In the genomic region with DNA sequence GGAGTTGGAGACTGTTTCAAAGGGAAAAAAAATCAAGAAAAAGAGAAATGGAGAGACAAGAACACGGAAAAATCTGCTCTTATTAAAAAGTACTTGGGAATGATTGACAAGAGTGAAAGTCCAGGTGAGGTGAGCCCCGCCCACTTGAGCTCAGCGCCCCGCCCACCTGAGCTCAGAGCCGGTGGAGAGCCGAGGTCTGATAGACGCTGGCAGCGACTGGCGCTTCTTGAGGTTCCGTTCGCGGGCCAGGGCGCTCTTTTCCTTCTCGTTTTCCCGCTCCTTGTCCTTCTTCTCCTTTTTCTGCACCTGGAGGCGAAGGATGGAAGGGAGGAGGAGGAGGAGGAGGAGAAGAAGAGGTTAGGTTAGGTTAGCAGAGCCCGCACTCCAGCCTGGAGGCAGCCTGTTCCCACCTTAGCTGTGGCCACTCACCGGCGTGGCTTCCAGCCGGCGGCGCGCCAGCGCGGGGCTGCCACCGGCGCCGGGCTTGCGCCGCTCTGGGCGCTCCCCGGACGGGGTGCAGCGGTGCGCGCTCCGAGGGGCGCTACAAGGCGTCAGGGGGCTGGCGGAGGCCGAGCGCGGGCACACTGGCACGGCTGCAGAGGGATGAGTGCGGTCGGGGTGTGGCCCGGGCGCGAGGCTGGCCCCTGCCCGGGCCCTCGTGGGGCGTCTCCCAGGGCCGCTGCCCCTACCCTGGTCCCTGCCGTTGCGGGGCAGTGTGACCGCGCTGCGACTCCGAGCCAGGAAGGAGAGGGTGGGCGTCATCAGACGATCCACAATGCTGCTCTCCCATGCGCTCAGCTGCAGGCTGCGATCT, we compare ENCODE assay signal across 9 mouse cellular contexts. TPM values are rescaled to one million over a fixed set of nuclear protein-coding genes. Genes with fewer than 3 reads are reported as not detected.
A peak's percentile ranks its signal among the peaks of the same experiment; 100 is the strongest.
DNase-seq lines count a peak whose midpoint lies in the region; ATAC-seq and TF ChIP-seq lines count a peak whose summit lies in the region.
"Had no signal": no experiment of that assay in that cellular context is flagged by ENCODE, and none has a peak within 500 bp of the region (broad histone marks: within the 10 kb centered on the region; RNA-seq: fewer than 3 reads in every experiment).

No protein-coding gene starts in this region.

- H3K9me3 ChIP-seq in limb, embryonic 15.5 days = no peaks in the 10 kb centered on the region

- H3K27ac ChIP-seq in testis, adult 2 months (ENCODE audit: control insufficient read depth, insufficient read depth, low read depth, low read length) = no peak overlapping the region
- no peak overlapping the region for H3K27ac ChIP-seq in limb, embryonic 15.5 days
- H3K27ac ChIP-seq: macrophage had no signal

- peak overlapping the region; percentile 52 for H3K4me3 ChIP-seq in testis, adult 2 months (ENCODE audit: control insufficient read depth, low read depth, low read length)
- H3K4me3 ChIP-seq in limb, embryonic 15.5 days = 0 out of 2 replicates have a peak overlapping the region, but pooled peaks have one; percentile 2

- peak; percentile 15 for DNase-seq in cerebellum, adult 11 months
- DNase-seq in testis, postnatal 10 days (ENCODE audit: low spot score) = no peak
- DNase-seq in Muller cell, postnatal 12 days (ENCODE audit: inconsistent ontology term) = no peak
- no peak for DNase-seq in right cerebral cortex, postnatal 14 days
- DNase-seq in ovary, postnatal 10 days (ENCODE audit: low spot score) = no peak

- 55% methylated on average over 62 of the region's 63 CpGs for WGBS in limb, embryonic 15.5 days

- H3K4me1 ChIP-seq in testis, adult 2 months (ENCODE audit: control insufficient read depth, insufficient read depth, low read length) = peaks cover 8% of the 10 kb centered on the region
- peaks cover 25% of the 10 kb centered on the region for H3K4me1 ChIP-seq in limb, embryonic 15.5 days

- no peaks in the 10 kb centered on the region for H3K27me3 ChIP-seq in testis, adult 2 months (ENCODE audit: control insufficient read depth, insufficient read depth, low read length)
- H3K27me3 ChIP-seq in limb, embryonic 15.5 days = no peaks in the 10 kb centered on the region

- TF ChIP-seq CTCF in testis, adult 2 months (IDR thresholded peaks at IDR 0.05; ENCODE audit: control insufficient read depth, insufficient read depth, insufficient replicate concordance, low read depth, low read length) = no peak

- no peak overlapping the region for H3K9ac ChIP-seq in limb, embryonic 15.5 days

- TF ChIP-seq POLR2A in testis, adult 2 months (IDR thresholded peaks at IDR 0.05; ENCODE audit: control insufficient read depth, low read depth, low read length) = no peak

- H3K4me2 ChIP-seq in limb, embryonic 15.5 days = no peak overlapping the region

- ATAC-seq in cerebellum, adult (ENCODE audit: insufficient number of reproducible peaks, low FRiP score, low TSS enrichment) = no peak
- no peak for ATAC-seq in limb, embryonic 15.5 days (ENCODE audit: insufficient number of reproducible peaks, low FRiP score, low TSS enrichment, low read depth)

- peaks cover 5% of the 10 kb centered on the region for H3K36me3 ChIP-seq in testis, adult 2 months (ENCODE audit: control insufficient read depth, insufficient read depth, low read length)
- peaks cover 96% of the 10 kb centered on the region for H3K36me3 ChIP-seq in limb, embryonic 15.5 days

RNA-seq across cellular contexts. Expression of a gene that starts 19.5 kb away (rescaled TPM):
- 6.0 and 7.5 TPM in 2 replicates for polyA plus RNA-seq in testis, adult 2 months (2012; rRNA removed)
- 46.5 and 50.3 TPM in 2 replicates for polyA plus RNA-seq in limb, embryonic 15.5 days (2015; fragmentation: Nextera tagmentation; extraction: Ambion mirVana)

RNA-seq across cellular contexts. Expression of a gene that starts 25.5 kb away (rescaled TPM):
- 20.1 and 20.5 TPM in 2 replicates for polyA plus RNA-seq in testis, adult 2 months (2012; rRNA removed)
- 120 and 128 TPM in 2 replicates for polyA plus RNA-seq in limb, embryonic 15.5 days (2015; fragmentation: Nextera tagmentation; extraction: Ambion mirVana)

RNA-seq across cellular contexts. Expression of a gene that starts 34.1 kb away (rescaled TPM):
- 48.4 and 56.8 TPM in 2 replicates for polyA plus RNA-seq in testis, adult 2 months (2012; rRNA removed)
- polyA plus RNA-seq in limb, embryonic 15.5 days (2015; fragmentation: Nextera tagmentation; extraction: Ambion mirVana) = 183 and 198 TPM in 2 replicates

RNA-seq across cellular contexts. Expression of a gene that starts 49.9 kb away (rescaled TPM):
- polyA plus RNA-seq in testis, adult 2 months (2012; rRNA removed) = 0.42 and 0.48 TPM in 2 replicates
- 71.2 and 79.7 TPM in 2 replicates for polyA plus RNA-seq in limb, embryonic 15.5 days (2015; fragmentation: Nextera tagmentation; extraction: Ambion mirVana)
- polyA plus RNA-seq: macrophage had no signal
